Mouse (Mus musculus) gastrocnemius, postnatal 25 days (tissue): ENCODE data around the gene Rftn1. TPM values are rescaled to one million over a fixed set of nuclear protein-coding genes. Genes with fewer than 3 reads are reported as not detected.

ENCODE experiments used
- DNase-seq: peaks from one replicate; pipeline ENCODE4 v3.0.0; 2022
- total RNA-seq, 2 experiments: library from RNA; stranded (reverse); gene quantifications; 1 replicate in 1 of 2; 2 replicates in 1 of 2; pipeline ENCODE4 v1.2.3; 2021

Rftn1 gene
- total RNA-seq, 2 experiments from 2014 or later, result 27.3 to 35.0 TPM

DNA sequence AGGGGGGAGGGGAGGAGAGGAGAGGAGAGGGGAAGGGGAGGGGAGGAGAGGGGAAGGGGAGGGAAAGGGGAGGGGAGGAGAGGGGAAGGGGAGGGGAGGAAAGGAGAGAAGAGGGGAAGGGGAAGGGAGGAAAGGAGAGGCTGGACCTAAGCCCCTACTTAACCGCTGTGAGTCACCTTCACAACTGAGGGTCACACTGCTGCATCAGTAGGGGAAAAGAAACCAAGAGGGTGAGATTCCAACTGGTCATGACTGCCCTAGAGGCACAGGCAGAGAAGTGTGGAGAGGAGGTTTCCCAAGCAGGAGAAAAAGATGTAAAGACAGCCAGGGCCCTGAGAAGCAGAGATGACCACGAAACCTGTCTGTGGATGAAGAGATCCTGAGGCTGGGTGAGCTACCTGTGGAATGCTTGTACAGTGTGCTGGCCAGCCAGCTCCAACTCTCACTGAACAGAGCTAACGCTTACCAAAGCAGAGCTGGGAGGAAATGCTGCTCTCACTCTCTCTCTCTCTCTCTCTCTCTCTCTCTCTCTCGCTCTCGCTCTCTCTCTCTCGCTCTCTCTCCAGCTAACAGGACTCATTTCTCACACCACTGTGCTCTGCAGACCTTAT is 19.4 kb downstream of the Rftn1 start:
- DNase-seq, result no peak

DNA sequence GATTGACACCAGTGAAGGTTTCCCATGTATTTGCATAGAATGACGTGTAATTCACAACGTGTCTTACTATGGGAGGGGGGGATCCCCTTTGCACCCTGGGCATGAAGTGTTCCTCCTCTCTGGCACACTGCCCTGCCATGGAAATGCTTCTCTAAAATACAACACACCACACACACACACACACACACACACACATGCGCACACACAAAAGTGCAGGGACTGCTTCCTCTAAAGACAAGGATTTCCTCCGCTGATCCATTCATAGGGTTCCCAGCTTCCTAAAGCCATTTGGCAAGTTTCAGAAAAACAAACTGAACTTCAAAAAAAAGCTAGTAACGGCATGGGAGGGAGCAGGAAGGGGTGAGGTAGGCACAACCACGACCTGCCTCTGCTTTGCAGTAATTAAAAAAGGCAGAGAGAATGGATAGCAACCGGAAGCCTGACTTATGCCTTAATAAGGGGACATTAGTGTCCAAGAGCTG is 20.5 kb downstream of the Rftn1 start:
- DNase-seq, result peak; percentile 16

DNA sequence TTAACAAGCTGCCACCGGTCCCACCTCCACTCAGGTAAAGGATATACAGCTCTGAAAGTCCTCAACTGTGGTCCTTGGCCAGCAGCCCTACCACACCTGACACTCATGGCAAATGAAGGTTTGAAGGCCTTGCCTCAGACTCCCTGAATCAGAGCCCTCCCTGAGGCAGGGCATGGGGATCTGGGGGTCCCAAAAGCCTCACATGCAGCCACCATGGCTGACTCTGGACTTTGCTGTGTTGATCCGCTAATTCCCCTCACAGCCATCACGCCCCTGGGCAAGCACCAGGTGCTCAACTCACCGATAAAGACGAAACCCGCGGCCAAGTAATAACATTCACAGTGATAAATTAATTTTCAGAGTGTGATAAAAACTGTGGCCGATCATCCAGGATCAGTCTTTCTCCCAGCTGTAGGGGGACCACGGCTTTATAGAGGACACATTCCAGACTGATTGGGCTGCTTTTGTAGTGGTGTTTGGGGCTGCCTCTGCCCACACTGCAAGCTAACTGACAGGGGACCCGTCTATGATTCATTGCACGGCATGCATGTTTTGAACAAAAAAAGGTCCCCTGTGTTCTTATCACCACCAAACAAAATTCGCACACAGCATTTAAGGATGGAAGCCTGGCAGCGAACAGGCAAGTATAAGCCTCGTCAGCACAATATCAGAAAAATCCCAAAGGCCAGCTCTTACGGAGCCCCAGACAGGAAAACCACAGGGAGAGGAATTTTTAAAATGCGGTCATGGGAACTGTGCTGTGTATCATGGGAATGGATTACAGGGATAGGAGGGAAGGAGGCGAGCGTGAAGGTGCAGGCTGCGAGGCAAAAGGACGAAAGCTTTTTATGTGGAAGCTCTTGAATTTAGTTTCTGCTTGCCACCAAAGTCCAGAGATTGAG is 29.3 kb downstream of the Rftn1 start:
- DNase-seq, result no peak

DNA sequence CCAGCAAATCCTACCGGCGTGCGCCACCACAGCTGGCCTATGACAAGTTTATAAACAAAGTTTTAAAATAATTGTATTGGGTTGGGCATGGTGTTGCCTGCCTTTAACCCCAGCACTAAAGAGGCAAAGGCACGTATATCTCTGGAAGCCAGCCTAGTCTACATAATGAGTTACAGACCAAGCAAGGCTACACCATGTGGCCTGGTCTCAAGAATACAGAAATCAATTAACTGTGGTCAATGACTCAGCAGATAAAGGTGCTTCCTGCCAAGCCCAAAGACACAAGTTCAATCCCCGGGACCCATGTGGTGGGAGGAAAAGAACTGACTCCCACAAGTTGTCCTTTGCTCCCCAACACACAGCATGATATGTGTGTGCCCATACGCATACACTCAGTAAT is 30.1 kb downstream of the Rftn1 start:
- DNase-seq, result no peak

DNA sequence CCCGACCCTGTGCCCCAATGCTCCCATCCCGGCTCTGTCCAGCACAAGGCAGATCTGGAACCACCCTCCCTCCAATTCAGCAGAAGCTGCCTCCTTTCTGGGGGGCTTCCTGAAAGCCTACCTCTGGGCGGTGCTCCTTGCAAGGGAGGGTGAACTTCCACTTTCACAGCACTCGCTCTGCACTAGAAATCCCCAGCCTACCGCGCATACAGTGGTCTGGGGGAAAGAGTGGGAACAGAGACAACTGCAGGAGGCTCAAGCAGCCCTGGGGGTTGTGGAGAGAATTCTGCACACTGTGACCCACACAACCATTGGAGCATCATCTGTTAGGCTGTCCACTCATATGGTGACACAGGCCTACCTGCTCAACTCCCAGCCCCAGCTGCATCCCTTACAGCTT is 30.7 kb downstream of the Rftn1 start:
- DNase-seq, result no peak

DNA sequence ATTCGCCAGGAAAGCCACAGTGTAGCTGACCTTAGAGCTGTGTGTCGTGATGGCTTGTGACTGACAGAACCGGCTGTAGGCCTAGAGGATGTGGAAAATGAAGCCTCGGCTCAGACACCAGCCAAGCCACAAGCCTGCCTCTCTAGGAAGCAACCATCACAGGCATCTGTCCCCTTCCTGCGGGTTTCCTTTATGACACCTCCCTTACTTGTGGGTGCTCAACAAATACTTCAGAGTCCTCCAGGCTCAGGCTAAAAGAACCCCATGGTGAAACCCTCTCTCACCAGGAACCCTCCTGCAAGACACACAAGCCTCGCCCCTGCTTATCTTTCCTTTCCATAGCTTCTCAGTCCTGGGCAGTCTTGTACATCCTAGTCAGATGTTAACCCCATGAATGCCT is 31.9 kb downstream of the Rftn1 start:
- DNase-seq, result no peak

DNA sequence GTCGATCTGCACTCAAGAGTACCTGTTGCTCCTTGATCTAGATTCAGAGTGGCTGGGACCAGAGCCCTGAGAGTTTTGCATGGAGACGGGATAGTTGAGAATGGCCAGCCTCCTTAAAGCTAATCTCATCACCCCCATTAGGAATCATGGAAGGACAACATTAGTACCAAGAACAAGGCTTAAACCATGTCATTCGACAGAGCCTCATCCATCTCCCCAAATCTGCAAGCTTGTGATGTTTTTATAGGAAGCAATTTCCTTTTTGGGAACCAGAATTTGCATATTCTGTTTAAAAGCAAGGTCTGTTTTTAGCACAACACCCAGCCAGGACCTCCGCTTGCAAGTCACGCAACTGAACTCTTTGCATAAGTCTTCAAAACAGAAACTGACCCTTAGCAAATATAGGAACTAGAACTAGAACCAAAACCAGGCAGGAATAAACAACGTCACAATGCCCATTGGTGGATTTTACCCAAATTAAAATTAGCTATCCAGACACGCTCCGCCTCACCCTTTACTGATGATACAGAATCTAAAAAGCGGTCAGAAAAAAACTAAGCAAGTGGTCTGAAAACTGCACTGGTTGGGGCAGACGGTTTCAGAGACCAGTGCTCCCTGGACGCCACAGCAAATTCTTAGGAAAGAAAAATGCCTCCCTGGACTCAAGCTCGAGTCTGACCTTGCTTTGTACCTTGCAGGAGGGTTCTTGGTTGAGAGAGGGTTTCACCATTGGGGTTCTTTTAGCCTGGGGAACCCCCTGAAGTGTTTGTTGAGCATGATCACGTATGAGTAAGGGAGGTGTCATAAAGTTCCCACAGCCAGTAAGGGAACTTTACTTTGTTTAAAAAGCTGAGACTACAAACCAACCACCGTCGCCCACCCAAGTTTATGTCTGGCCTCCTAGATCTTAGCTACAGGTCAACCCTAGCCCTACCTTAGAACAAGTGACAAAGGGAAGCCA is 33.0 kb downstream of the Rftn1 start:
- DNase-seq, result no peak

DNA sequence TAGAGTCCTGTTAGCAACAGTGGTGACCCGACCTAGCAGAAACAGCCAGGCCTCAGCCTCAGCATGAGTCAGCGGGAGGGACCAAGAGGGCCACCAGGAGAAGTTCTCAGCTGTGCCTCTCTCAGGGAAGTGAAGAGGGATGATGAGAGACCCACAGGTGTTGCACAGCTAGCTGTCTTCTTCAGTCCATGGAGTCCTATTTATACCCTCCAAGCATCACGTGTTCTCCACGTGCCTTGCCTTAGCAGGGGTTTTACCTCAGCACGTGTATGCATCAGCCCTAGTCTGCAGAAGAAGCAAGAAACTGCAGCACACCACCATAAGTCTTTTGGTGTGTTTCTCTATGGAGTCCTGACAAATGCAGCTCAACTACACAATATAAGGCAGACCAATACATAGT is 38.4 kb downstream of the Rftn1 start:
- no peak for DNase-seq

DNA sequence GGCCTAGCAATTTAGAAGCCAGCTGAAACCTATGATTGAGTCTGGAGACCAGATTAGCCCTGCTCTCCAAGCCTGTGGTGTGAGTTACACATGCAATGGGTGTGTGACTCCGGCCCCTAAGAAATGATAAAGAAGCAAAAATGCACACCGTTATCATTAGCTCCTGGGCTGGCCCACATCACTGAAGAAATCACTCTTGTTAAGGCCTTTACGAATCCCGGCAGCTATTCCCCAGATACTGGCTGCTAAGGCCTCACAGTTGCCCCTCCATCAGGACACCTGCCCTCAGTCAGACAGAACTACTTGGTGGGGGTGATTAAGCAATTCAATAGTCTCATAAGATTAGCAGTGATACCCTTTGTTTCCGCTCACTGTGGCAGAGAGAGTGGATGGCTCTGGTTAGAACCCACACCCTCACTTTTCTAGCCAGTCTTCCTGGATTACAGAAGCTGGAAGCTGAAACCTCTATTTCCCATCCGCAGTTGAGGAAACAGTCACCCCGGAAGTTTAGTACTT is 39.2 kb downstream of the Rftn1 start:
- DNase-seq, result no peak

DNA sequence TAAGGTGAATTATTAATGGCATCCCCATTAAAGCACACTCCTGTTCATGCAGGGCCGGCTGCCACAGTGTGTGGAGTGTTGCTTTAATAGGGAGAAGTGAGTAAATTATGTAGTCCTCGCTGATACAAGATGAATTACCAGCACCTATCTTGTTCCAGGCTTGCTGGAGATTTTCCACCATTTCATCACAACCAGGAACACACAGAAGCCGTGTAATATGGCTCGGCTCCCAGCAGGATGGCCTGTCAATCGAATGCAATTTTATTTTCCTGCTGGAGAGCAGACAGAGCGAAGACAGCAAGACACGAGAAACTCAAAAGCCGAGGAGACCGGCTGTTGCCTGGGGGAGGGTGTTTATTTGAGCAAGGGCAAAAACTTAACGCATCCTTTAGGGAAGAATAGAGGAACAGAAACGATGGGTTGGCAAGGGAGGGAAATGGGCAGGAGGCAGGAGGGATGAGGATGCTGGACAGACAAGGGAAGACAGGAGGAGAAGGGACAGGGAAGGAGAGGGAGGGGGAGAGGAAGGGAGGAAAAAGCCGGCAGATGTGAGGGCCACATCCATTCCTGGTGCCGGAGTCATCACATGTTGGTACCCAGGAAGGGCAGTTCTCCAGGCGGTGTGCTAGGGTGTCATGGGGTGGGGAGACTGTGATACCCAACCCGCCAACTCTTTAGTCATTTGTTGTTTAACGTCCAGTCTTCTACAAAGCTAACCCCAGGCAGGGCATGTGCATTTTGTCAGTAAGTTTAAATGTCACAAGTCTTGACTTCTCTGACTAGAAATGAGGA is 39.9 kb downstream of the Rftn1 start:
- DNase-seq, result no peak

DNA sequence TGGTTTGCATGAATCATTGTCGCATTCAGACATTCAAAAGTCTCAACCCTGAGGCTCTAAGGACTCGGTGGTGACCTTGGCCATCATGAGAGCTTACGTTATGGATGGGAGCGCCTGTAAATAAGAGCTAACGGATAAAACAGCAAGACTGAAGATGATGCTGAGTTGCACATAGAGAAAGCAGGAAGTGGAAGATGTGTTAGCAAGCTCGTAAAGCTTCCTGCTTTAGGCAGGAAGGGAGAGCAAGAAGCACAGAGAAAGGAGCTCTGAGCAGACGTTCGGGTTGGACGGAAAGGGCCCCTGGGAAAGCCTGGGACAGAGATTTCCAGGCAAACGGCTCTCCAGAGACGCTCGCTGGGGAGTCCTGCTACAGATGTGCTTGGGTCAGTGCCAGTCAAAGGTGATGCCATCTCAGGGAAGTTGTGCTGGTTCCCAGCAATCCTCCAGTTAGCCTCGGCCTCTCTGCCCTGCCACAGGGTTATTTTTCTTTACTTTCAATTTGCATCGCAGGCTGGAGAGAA is 40.7 kb downstream of the Rftn1 start:
- DNase-seq, result no peak

DNA sequence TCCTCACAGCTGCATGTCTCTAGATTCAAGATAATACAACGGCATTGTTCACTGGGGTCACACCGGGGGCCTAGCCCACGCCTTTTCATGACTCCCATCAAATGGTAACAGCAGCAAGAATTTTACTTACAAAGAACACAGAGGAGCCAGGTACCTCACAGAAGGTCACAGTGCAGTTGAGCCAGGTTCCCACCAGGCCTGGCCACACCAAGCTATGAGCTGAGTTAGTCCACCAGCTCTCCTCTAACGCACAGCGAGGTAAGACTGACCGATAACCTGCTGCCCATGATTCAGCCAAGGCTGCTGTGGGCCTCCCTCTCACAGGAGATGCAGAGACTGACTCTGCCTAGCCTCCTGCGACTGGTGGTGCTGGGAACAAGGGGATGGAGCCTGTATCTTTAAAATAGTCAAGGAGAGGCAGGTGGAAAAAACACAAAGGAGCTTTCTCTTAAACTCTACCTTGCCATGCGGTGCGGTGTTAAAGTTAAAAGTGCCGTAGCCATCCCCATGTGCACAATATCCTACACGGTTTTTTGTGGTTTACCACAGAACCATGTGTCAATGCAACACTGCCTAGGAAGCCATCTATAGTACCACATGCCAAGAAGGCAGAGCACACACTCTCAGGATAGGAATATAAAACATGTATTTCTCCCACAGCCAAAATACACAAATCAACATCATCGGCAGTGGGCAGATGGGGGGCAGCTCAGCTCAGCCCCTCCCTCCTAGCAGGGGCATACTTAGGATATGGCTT is 42.5 kb downstream of the Rftn1 start:
- DNase-seq, result no peak

DNA sequence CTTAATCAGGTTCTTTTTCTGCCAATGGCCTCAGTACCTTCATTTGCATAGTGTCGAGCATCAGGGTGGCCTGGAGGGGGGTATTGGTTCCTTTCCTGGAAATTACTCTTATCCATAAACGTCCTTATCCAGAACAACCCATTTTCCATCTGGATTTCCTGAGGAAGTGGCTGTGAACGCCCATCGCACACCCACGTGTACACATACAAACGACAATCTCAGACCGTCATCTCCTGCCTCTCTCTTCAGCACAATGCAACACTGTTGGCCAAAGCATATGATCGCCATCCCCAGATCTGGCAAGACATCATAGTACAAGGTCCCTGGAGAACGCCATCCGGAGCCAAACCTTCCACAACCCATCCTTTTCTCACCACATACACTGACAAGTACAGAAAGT is 47.1 kb downstream of the Rftn1 start:
- peak; percentile 34 for DNase-seq

DNA sequence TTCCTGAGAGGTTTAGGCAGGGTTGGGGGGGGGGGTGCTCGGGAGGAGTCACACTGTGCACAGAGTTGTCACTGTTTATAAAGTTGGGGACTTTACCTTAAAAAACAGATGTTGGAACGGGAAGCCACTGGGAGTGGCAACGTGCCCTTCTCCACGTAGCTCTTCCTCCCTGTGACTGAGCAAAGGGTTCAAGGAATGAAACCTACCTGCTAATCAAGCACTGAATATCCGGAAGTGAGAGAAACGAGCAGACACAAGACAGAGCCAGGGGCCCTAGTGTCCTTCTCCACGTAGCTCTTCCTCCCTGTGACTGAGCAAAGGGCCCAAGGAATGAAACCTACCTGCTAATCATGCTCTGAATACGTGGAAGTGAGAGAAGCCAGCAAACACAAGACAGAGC is 47.9 kb downstream of the Rftn1 start:
- no peak for DNase-seq

DNA sequence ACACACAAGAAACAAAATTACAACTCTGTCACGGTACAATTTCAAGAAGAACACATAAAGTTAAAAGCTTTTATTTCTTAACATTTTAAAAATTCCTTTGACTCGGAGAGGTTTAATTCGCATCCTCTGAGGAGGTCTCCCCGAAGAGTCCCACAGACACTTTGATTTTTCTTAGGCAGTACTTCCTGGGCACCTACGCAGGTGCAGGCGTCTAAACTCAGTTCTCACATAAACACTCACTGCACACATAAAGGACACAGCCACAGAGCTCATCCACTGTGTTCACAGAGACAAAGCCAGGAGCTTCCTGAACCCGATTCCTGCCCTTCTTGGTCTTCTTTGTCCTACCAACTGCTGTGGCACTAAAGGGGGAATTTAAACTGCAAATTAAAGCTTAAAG is 48.3 kb downstream of the Rftn1 start:
- no peak for DNase-seq

DNA sequence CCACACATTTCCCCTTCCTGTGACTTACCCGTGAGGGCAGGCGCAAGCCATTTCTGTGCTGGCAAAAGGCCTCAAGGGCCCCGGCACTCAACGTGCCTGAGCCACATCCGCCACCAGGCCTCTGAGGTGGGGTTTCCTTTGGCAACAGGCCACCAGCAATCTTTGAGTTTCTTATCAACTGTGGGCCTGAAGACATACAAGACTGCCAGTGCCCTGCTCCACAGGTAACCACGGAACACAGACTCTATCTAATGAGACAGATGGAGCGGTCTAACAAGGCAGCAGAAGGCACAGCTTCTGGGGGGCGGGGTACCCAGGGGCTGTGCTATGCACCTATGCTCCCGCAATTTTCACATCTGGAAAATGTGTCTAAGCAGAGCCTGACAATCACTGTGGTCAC is 54.4 kb downstream of the Rftn1 start:
- peak; percentile 68 for DNase-seq

DNA sequence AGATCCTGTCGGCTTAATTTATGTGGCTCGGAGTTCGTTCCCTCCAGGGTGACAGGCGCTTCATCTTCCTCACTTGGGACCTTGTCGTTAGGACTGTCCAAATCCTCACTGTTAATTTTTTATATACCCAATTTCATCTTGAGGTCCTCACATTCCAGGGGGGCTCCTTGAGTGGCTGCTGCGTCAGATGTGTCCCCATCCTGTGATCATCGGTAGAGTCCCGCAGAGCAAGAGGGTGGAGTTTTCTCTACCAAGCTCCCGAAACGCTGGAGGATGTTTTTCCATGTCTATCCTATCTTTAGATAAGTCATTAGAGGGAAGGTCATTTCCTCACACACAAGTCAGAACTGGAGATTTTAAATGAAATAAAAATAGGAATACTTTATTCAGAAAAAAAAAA is 55.0 kb downstream of the Rftn1 start:
- DNase-seq, result no peak

DNA sequence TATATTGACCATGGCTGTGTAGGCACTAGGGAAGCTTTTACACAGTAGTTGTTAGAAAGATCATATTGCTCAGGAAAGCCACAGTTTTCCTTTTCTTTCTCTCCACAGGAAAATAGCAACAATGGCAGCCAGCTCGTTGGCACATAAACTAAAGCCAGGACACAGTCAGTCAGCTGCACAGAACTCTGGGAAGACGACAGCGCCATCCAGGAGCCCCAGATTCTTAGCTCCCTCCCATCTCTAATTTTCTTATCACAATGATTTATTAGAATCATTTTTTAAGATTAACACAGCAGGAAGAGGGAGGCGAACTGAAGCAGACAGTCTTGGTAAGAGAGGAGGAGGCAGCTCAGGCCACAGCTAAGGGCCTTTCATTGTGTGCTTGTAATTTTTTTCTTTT is 58.8 kb downstream of the Rftn1 start:
- DNase-seq, result no peak

DNA sequence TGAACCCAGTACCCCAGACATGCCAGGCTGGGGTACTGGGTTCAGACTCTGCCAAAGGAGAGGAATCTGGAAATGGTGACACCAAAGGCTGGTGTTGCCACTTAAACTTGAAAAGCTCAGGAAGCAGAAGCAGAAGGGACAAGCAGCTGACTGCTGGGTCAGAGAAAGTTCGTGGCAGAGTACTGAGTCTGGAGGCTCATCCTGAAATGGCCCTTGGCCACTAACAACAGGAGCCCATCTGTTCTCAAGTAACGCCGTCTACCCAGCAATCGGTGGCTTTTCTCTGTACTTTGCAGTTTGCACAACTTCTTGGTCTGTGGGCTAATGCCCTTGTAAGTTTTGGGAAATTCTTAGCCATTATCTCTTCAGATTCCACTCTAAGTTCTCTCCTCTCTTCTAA is 60.1 kb downstream of the Rftn1 start:
- DNase-seq, result no peak

DNA sequence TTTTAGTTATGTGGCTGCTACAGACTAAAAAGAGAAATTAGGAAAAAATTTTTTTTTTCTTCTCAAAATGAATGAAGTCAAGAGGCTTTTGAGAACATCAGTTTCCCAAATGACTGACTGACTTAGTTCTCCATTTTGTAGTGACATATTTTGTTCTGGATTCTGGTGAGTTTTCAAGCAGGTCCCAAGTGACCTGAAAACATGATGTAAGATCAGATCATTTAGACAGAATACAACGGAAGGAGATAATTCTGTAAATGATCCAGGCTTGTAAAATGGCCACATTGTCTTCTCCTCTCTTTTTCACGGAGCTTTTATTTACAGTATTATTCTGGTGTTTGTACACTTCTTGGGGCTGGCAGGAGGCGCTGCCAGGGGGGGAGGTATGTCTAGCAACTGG is 62.1 kb downstream of the Rftn1 start:
- DNase-seq, result no peak
